Mouse (Mus musculus) gastrocnemius, postnatal 36 days (tissue): ENCODE results near the gene Actr2. TPM values are rescaled to one million over a fixed set of nuclear protein-coding genes. Genes with fewer than 3 reads are reported as not detected.
"Not testable (repeated sequence)": the region's sequence is repeated elsewhere in the genome, so short reads cannot be mapped to it uniquely, and the experiment has no call there.

Experiments used
- DNase-seq, 2 experiments: peaks; one replicate each; pipeline ENCODE4 v3.0.0; 2022
- intact Hi-C: fragments of 180-260 bp; cut with DNase I; formaldehyde crosslinking; loops from one replicate; pipeline ENCODE4 v1.15.1; 2025
- total RNA-seq, 2 experiments: library from RNA; stranded (reverse); gene quantifications; 2 replicates each; pipeline ENCODE4 v1.2.3; 2021

The Actr2 gene
- total RNA-seq, 2 experiments from 2014 or later = 31.1 to 34.0 TPM

DNA sequence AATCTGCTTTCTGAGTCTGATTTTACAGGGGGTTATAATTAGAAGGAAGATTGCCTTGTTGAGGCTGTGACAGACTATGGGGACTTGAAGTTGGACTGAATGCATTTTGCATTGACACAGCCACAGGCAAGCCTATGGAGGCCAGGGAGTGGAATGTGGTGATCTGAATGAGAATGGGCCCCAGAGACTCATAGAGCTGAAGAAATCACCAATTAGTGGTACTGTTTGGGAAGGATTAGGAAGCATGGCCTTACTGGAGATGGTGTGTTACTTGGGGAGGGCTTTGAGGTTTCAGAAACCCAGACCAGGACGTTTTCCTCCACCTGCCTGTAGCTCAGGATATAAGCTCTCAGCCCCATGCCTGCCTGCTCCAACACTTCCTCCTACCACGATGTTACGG, 53.0 kb downstream of the Actr2 start:
- no peak for DNase-seq
- intact Hi-C loops = no loop called here

DNA sequence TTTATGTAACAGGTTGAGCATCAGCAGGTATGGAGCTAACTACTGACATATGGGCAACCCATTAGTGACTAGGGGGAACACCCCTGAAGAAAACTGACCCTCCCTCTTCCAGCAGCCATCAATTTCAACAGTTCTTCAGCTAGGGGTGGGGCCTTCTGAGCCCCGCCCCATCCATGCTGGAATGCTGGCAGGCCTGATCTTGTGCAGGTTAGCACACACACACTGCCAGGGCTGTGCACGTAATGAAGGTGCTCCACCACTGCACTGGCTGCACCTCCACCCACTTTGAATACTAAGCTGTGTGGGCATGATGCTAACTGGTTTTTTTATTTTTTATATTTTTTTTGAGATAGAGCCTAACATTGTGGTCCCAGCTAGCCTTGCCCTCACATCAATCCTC, 55.3 kb downstream of the Actr2 start:
- intact Hi-C loops = no loop called here

DNA sequence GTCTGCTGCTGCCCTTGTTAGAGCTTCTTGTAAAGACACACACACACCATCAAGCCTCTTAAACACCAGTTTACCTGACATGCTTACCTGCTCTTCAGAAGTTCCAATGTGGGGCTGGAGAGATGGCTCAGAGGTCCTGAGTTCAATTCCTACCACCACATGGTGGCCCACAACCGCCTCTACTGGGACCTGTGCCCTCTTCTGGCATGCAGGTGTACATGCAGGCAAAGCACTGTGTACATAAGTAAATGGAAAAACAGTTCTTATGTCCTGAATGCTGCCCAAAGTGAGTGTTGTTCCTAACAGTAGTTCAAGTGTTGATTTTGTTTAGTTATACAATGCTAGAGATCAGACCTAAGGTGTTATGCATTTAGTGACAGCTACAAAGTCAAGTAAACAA, 56.5 kb downstream of the Actr2 start:
- no peak for DNase-seq
- intact Hi-C loops = no loop called here

More for the DNA sequence above, 55.3 kb downstream of the Actr2 start:
- no peak for DNase-seq

DNA sequence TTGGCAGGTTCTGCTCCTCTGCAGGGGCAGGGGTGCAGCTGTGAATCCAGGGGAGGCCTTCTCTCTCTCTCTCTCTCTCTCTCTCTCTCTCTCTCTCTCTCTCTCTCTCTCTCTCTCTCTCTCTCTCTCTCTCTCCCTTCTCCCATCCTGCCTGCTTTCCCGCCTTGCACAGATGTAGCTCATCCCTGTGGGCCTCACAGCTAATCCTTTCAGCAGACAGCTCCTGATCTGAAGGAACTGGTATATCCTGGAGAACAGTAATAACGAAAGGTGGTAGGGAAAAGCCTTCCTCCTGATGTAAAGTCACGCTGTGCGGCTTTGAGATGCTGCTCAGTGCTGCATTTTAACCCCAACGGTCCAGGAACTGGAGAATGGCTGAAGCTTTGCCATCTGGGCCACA, 58.1 kb downstream of the Actr2 start:
- no peak for DNase-seq
- intact Hi-C loops = no loop called here

DNA sequence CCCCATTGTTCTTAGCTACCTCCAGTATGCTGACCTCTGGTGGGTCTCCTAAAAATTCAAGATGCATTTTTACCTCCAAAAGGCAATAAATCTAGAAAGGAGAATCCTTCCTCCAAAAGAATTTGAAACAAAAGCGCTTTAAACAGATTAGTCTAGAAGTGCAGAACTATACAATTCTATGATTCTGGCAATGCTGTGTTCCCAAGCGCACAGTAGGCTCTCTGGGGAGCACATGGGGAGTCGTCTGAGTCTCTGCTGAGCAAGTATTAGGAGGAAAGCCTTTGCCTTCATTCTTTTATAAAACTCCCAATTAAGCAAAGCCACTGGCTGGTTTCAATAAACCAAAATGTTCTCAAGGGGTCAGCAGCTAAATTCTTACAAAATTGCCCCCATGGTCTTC, 58.8 kb downstream of the Actr2 start:
- intact Hi-C loops = no loop called here
- DNase-seq = no peak

DNA sequence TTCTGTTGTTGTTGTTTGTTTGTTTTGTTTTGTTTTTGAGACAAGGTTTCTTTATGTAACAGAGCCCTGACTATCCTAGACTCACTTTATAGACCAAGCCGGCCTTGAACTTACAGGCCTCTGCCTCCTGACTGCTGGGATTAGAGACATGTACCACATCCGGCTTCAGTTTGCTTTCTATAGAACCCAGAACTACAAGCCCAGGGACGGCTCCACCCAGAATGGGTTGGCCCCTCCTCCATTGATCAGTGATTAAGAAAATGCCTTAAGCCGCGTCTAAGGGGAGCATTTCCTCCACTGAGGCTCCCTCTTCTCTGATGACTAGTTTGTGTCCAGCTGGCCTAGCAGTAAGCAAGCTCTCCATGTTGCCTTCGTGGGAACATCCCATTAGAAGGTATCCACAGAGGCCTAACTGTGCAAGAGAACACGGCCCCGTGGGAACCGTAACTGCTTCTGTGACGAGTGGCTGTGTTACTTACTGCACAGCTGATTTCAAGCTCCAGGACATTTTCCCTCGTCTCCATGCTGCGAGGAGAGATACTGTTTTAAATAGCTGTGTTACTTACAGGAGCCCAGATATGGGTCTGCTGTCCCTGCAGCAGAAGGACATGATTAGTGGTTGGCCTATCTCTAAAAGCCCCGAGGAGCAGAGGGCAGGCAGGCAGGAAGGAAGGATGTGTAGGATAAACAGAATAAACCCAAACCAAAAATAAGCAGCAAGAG, 59.7 kb downstream of the Actr2 start:
- DNase-seq = no peak
- intact Hi-C loops = no loop called here

DNA sequence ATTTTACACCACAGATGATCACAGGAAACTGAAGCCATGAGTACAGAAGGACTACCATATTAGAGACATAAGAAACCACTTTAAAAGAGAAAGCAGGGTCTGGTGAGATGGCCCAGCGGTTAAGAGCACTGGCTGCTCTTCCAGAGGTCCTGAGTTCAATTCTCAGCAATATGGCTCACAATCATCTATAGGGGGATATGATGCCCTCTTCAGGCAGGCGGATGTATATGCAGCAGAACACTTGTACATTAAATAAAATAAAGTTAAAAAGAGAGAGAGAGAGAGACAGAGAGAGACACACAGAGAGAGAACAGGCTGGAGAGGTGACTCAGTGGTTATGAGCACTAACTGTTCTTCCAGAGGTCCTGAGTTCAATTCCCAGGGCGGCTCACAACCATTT, 67.1 kb downstream of the Actr2 start:
- intact Hi-C loops = no loop called here
- DNase-seq = no peak

DNA sequence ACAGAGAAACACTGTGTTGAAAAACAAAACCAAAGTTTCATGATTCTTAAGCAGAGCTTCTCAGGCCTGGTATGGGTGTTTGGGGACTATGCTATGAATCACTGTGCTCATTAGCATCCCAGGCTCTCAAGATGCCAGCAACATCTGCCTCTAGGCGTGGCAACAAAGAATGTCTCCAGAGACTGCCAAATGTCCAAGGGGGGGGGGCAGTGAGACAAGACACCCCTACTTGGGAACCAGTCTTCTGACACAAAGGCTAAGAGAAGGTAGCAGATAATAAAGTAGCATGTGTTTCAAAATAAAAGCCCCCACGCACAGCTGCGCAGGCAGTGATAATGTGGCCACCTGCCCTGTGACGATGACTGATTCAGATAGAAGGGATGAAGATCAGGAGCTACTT, 69.5 kb downstream of the Actr2 start:
- intact Hi-C loops = no loop called here

DNA sequence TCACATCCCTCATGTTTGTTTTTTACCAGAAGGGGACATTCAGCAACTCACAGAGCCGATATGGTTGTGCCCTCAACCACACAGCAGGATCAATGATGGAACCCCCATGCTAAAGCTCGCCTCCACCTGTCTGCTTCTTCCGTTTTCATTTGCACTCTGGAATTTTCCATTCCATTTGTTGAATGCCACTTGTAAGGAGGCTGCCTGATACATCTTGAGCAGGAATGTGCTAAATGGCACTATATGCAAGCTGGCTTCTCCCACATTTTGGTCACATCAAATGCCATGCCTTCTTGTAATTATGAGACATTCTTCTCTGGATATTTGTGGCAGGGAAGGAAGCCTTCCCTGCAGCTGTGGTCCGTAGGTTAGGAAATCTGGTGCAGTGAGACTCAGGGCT, 70.6 kb downstream of the Actr2 start:
- no peak for DNase-seq
- intact Hi-C loops = no loop called here

More for the DNA sequence above, 69.5 kb downstream of the Actr2 start:
- DNase-seq = no peak

DNA sequence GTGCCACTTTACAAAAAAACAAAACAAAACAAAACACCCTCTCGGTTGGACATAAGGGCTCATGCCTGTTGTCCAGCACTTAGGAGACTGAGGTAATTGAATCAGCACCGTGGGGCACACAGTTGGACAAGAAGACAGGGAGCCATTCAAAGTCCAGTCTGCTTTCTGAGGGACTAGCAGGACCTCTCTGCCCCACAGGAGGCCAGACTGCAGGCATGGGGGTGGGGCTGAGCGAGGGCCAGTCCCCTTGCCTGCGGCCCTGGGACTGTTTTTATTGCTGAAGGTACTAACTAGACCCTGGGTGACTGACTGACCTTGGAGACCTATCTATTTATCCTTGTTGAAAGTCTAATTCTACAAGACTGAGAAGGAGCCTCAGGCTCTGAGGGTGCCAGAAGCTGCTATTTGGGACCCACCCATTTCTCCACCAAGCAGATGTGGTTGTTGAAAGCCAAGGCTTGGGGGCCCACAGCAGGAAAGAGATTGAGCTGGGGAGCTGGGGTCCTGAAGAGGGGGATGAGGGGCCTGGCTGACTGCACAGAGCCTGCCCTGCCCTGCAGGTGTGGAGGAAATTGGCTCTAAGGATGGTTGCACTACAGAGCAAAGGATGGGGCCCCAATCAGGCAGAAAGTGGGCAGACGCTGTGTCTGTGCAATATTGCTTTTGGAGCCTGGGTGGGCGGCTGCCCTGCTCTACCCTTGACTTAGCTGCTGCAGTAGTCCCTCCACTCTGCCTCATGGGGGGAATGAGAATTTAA, 71.4 kb downstream of the Actr2 start:
- DNase-seq = no peak
- intact Hi-C loops = no loop called here

DNA sequence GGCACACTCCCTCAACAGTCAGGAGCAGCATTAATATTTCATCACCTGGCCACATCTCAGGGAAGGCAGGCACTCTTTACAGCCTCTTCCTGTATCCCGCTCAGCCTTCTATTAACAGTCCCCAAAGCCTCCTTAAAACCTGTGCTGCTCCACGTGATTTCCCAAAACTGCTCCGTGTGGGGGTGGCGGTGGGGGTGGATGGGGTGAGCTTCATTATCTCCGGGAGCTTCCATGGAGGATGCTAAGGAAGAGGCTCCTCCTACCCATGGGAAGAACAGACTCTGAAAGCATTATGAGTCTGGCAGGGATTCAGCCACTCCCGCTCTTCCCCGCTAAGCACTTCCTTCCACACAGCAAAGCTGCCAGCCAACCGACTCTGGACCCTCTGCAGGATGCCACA, 74.0 kb downstream of the Actr2 start:
- intact Hi-C loops = loop anchor here (10.0 kb wide), 1 partner anchor 204 kb away; no protein-coding TSS in a partner anchor
- no peak for DNase-seq

DNA sequence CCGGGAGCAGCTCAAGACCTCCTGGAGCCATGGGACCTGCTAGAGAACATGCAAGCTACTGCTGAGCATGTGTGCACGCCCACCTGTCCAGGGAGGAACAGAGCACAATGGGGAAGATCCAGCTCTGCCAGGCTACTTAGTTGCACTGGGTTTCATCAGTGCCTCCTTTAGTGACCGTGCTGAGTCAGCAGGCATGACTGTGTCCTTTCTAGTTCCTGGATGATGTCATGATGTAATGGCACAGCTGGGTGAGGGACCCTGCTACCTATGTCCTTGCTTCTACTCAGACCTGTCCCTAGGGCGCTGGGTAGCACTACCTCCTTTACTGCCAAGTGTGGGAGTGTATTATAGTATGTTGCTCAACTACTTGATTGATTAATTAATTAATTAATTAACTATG, 75.0 kb downstream of the Actr2 start:
- DNase-seq = no peak
- intact Hi-C loops = loop anchor here (10.0 kb wide), 1 partner anchor 203 kb away; no protein-coding TSS in a partner anchor

DNA sequence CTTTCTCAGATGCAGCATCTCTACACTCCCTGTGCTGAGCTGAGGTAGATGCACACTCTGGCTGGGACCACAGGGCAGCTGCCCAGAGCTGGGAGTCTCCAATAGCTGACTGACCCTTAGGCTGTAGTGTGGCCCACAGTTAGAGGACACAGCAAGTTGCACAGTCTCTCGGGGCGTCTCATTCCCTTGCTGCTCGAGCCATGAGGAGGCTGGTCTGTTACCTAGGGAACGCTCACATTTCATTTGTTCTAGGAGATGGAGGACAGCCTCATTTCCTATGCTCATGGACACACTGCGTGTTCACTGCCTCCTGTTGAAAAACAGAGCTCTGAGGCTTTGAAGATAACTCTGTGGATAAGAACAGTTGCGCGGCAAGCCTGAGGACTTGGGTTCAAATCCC, 76.7 kb downstream of the Actr2 start:
- intact Hi-C loops = loop anchor here (10.0 kb wide), 1 partner anchor 201 kb away; no protein-coding TSS in a partner anchor
- no peak for DNase-seq

DNA sequence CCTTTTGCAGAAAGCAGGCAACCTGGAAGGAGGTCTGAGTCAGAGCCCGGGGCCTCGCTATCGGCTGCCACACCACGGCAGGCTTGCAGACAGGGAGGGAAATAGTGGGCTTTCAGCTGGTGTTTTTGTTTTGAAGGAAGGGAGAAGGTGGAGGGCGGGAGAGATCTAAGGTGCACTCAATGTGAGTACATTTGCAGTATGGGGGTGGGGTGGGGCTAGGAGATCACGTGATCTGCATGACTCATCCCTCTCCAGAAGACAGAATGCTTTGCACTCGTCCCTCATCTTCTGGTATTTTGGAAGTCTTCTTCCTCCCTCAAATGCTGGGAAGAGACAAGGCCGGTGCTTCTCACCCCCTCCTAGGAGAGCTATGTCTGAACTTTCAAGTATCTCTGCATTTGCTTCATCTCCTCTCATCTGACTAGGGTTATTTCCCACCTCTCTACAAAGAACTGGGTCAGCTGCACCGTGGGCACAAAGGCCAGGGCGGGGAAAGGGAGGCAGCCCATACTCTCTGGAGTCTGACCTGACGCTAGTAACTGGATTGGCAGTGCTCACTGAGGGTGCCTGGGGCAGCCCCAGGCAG, 77.3 kb downstream of the Actr2 start:
- intact Hi-C loops = loop anchor here (10.0 kb wide), 1 partner anchor 201 kb away; no protein-coding TSS in a partner anchor
- DNase-seq = no peak

DNA sequence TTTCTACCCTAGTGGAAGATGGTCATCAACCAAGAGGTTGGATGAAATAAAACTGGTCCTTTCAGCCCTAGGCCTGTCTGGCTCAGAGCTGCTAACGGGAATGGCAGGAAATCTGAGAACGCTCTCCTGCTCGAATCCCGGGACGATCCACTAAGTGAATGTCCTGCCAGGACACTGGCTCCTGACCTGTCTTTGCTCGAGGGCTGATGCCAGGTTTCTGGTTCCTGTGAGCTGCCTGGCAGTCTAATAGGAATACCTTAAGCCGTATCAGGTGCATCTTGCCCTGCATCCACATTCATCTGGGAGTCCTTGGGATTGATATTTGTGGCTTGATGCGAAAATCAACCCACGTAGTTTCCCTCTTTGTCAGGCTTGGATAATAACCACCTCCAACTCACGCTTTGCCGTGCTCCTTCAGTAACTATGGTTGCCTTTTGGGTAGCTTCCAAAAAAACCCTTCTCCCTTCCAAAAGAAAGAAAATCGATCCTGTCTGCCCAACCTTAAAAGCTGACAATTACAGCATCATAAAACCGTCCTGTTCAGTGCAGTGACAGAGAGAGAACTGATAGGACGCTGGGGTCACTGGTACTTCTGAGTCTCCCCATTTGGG, 78.3 kb downstream of the Actr2 start:
- intact Hi-C loops = loop anchor here (10.0 kb wide), 1 partner anchor 200 kb away; no protein-coding TSS in a partner anchor
- DNase-seq = no peak

DNA sequence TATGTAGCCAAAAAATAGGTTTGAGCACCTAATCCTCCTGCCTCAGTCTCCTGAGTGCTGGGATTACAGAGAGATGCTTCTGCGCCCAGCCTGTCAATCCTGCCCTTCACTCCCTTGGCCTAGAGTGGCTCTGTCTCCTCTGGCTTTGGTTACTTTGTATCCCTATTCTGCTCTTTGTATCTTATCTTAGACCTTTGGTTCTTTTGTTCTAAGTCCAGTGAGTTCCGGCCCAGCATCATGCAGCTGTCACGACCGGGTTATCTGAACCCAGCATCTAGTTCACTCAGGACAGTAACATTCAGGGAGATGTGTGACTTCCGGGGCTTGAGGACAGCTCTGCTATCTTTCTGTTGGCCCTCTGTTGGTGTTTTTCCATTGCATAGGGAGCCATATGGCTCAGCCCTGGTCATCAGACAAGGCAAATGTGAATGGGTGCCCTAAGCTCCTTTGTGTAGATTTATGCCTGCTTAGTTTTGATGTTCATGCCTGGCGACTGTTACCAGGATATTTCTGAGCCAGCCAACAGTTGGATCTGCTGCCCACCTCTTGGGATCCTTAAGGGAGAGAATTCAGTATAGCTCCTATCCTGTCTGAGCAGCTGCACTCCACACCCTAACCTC, 79.1 kb downstream of the Actr2 start:
- DNase-seq = no peak
- intact Hi-C loops = loop anchor here (10.0 kb wide), 1 partner anchor 199 kb away; no protein-coding TSS in a partner anchor

DNA sequence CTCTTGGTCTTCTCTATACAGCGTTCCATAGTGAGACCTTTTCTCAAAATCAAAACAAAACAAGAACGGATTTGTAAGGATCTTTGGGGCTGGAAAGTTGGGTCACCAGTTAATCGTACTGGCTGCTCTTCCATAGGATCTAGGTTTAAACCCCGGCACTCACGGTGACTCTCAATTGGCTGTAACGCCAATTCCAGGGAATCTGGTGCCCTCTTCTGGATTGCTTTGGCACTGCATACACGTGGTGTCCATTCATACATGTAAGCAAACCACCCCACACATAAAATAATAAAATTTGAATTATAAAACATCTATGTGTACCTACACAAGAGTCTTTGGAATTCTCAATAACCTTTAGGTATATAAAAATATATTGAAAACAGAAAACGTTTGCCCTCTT, 81.2 kb downstream of the Actr2 start:
- DNase-seq = no peak
- intact Hi-C loops = loop anchor here (10.0 kb wide), 1 partner anchor 197 kb away; no protein-coding TSS in a partner anchor

DNA sequence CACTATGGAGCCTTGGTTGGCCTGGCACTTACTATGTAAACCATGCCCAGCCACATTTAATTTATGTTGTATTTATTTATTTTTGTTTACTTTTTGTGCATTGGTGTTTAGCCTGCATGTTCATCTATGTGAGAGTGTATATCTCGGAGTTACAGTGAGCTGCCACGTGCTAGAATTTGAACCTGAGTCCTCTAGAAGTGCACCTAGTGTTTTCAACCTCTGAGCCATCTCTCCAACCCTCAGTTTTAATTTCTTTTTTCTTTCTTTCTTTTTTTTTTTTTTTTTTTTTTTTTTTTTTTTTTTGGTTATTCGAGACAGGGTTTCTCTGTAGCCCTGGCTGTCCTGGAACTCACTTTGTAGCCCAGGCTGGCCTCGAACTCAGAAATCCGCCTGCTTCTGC, 81.7 kb downstream of the Actr2 start:
- intact Hi-C loops = loop anchor here (10.0 kb wide), 1 partner anchor 196 kb away; no protein-coding TSS in a partner anchor
- DNase-seq = not testable (repeated sequence)

DNA sequence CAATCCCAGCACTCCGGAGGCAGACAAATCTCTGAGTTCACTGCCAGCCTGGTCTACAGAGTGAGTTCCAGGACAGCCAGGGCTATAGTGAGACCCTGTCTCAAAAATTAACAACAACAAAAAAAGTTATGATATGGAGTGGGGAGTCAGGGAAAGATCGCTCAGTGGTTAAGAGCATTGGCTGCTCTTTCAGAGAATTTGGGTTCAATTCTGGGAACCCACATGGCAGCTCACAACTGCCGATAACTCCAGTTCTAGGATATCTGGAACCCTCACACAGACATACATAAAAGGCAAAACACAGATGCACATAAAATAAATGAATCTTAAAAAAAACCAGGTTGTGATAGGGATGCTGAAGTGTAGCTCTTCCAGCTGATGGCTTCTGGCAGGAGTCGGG, 83.7 kb downstream of the Actr2 start:
- intact Hi-C loops = loop anchor here (5.0 kb wide), 1 partner anchor 107 kb away; the partner anchor contains the start of gene Spred2
- no peak for DNase-seq

DNA sequence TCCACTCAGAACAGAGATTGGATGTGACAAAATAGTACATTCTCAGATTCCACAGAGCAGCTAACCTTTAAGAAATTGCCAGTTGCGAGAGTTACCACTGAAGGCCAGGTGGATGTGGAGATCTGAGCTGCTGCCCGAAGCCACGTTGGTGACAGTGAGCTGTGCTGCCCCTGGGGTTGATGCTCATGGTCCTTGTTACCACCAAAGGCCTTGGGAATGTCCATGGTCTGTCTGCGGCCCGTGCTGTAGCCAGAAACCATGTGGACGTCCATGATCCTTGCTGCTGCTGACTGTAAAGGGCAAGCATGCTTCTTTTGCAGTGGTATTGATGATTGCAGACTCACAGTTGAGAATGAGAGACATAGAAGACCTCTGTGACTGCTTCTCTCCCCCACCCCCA, 84.3 kb downstream of the Actr2 start:
- DNase-seq = no peak
- intact Hi-C loops = loop anchor here (5.0 kb wide), 1 partner anchor 106 kb away; the partner anchor contains the start of gene Spred2
